Mouse (Mus musculus) hindbrain, embryonic 10.5 days (tissue): Measurements from ENCODE around the gene Haus2. TPM values are rescaled to one million over a fixed set of nuclear protein-coding genes. Genes with fewer than 3 reads are reported as not detected.

Experiments used
- DNase-seq: peaks from one replicate; pipeline ENCODE4 v3.0.0-alpha.2; 2017; ENCODE audit warnings: low spot score
- H3K27ac ChIP-seq: fragments of 300-500 bp; sonication (generic); 2 replicates; pipeline ENCODE4 v1.5.1; 2016; ENCODE audit warnings: mild to moderate bottlenecking, moderate library complexity
- H3K27me3 ChIP-seq: fragments of 300-500 bp; sonication (generic); 2 replicates; pipeline ENCODE4 v1.6.1; 2016; ENCODE audit warnings: mild to moderate bottlenecking; ENCODE audit not compliant: poor library complexity, insufficient read depth, severe bottlenecking
- H3K36me3 ChIP-seq: fragments of 300-500 bp; sonication (generic); 2 replicates; pipeline ENCODE4 v1.6.1; 2016; ENCODE audit warnings: mild to moderate bottlenecking, moderate library complexity
- H3K4me1 ChIP-seq: fragments of 300-500 bp; sonication (generic); replicated peaks from 2 replicates; pipeline ENCODE4 v1.6.1; 2016; ENCODE audit warnings: mild to moderate bottlenecking
- H3K4me3 ChIP-seq: fragments of 300-500 bp; sonication (generic); 2 replicates; pipeline ENCODE4 v1.5.1; 2016; ENCODE audit warnings: mild to moderate bottlenecking, moderate library complexity
- H3K9me3 ChIP-seq: fragments of 300-500 bp; sonication (generic); 2 replicates; pipeline ENCODE4 v1.6.1; 2016; ENCODE audit warnings: mild to moderate bottlenecking, moderate library complexity
- WGBS: fragments of 180-500 bp; shearing (Covaris S2); methylation state at CpG from one replicate; pipeline ENCODE4 v1.1.7; 2016; 5-methylcytosine and 5-hydroxymethylcytosine counted together
- polyA plus RNA-seq: library from polyadenylated mRNA; unstranded; fragments of >200 nt; fragmentation: Nextera tagmentation; extraction: Ambion mirVana; gene quantifications from 2 replicates; pipeline ENCODE4 v1.2.1, GENCODE M21; 2016

Gene Haus2
- polyA plus RNA-seq, 1 experiment from 2014 or later = 32.5 TPM

DNA sequence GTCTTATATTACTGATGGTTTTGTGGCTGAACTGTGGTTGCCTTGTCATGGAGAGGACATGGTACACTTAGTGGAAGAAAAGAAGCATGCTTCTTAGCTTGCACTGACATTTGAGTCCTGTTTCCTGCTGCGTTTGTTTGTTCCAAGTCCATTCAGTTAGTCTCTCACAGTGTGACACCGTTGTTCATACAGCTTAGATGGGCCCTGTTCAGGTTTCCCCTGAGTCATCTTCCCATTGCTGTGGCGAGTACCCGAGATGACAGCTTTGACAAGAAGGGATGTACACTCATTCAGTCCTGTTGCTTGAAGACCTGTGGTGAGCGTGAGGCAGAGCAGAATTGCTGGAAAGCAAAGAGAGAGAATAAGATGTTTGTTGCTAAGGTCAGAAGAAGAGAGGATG lies 49.3 kb downstream of the Haus2 start:
- no peak overlapping the region for H3K4me3 ChIP-seq
- no peaks in the 10 kb centered on the region for H3K9me3 ChIP-seq
- no peak overlapping the region for H3K27ac ChIP-seq
- WGBS = 68% methylated on average over 5 of the region's 5 CpGs
- H3K4me1 ChIP-seq = no peaks in the 10 kb centered on the region
- DNase-seq = no peak
- no peaks in the 10 kb centered on the region for H3K36me3 ChIP-seq
- H3K27me3 ChIP-seq = no peaks in the 10 kb centered on the region

DNA sequence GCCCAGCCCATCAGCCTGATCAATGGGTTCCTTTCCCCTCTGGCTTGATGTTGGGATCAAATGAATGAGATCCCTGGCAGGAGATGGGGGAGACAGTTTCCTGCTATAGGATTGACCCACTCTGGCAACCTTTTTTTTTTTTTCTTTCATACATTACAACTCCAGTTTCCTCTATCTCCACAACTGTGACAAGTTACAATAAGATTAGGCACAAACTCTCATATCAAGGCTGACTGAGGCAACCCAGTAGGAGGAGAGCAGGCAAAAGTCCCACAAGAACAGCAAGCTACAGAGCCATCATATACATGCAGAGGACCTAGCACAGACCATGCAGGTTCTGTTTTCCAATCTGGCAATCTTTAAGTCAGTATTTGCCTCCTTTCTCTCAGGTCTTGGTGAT lies 50.1 kb downstream of the Haus2 start:
- H3K9me3 ChIP-seq = no peaks in the 10 kb centered on the region
- DNase-seq = no peak
- no peaks in the 10 kb centered on the region for H3K4me1 ChIP-seq
- no peak overlapping the region for H3K4me3 ChIP-seq
- no peak overlapping the region for H3K27ac ChIP-seq
- no peaks in the 10 kb centered on the region for H3K27me3 ChIP-seq
- H3K36me3 ChIP-seq = no peaks in the 10 kb centered on the region

DNA sequence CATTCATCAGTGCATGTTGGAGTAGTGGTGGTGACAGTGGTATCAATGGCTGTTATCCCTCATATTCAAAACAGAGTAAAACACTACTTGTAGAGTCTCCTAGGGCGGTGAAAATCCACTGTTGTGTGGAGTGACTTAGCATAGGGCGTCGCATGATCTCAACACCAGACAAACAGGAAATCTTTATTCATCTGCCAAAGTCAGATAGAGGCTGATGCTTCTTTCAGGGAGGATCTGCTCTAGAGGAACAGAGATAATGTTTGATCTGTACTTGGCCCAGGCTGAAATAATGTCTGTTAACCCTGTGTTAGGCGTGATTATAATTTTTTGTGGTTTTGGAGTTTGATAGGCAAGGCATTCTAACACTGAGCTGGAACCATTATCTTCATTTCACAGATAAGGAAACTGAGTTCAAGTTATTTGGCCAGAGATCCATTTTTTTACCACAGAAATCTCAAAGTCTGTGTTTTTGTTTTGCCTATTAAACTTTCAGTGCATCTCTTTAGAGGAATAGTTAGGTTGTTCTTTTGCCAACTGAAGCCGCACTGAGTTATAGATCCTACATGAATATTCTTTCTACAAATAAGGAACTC lies 51.4 kb downstream of the Haus2 start:
- Histone ChIP-seq H3K4me3 (no peak overlapping the region), H3K36me3 (no peaks in the 10 kb centered on the region), H3K9me3 (no peaks in the 10 kb centered on the region), H3K27me3 (no peaks in the 10 kb centered on the region), H3K4me1 (no peaks in the 10 kb centered on the region), H3K27ac (no peak overlapping the region)
- 86% methylated on average over 5 of the region's 5 CpGs for WGBS
- no peak for DNase-seq

DNA sequence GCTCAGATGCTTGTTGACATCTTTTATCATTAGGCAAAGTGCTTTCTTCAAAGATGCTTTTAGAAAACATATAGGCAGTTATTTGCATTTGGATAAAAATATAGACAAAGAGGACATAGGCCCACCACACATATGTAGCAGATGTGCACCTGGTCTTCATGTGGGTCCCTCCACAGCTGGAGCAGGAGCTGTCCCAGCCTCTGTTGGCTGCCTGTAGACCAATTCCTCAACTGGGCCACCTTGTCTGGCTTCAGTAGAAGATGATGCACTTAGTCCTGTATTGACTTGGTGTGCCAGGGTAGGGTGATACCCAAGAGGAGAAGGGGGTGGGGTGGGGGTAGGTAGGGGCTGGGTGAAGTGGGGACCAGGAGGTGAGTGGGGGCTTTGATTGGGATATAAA lies 53.6 kb downstream of the Haus2 start:
- Histone ChIP-seq H3K9me3 (no peaks in the 10 kb centered on the region), H3K27ac (no peak overlapping the region), H3K4me3 (no peak overlapping the region), H3K4me1 (no peaks in the 10 kb centered on the region), H3K36me3 (no peaks in the 10 kb centered on the region), H3K27me3 (no peaks in the 10 kb centered on the region)
- DNase-seq = no peak

DNA sequence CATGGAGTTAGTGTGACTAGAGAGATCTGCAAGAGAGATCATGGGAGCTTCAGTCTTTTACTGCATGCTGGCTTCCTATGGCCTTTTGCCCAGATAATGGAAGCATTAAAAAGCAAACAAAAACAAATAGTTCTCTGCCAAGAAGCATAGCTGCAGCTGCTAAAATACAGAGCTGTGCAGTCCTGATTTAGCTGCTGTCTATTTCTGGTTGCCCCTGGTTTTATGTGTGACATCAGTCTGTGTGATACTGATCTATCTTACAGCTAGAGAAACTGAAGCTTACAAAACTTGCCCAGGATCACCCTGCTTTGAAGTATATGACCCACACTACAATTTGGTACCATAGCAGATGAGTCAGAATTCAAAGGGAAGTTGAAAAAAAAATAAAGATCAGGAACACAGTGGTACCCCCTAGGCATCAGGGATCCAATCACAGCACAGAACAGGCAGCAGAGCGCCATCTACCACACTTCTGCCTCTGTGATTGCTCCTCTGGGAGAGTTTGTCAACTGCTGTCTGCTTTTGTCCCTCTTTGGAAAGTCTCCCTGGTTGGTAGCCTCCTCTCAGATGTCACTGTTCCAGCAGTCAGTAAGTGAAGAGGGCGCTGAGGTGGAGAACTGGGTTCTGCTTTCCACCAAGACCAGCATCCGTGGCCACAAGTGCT lies 54.4 kb downstream of the Haus2 start:
- 79% methylated on average over 3 of the region's 3 CpGs for WGBS
- no peak for DNase-seq
- Histone ChIP-seq H3K4me1 (no peaks in the 10 kb centered on the region), H3K36me3 (no peaks in the 10 kb centered on the region), H3K27me3 (no peaks in the 10 kb centered on the region), H3K27ac (no peak overlapping the region), H3K9me3 (no peaks in the 10 kb centered on the region), H3K4me3 (no peak overlapping the region)

DNA sequence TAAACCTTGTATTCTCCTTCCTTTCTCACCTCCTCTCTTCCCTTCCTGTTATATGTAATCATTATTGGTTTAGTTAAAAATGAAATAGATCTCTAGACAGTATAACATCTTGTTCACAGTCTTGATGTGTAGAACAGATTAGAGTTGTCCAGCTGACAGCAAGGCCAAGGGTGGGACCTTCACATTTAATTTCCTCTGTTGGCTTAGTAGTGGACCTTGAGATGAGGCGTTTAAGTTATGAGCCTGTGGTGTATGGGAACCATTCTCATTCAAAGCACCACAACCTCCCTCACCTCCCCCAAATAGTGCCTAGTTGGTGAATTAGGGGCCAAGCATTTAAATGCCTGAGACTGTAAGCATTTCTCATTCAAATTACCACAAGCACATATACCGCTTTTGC lies 58.3 kb downstream of the Haus2 start:
- WGBS = 92% methylated on average over 2 of the region's 2 CpGs

DNA sequence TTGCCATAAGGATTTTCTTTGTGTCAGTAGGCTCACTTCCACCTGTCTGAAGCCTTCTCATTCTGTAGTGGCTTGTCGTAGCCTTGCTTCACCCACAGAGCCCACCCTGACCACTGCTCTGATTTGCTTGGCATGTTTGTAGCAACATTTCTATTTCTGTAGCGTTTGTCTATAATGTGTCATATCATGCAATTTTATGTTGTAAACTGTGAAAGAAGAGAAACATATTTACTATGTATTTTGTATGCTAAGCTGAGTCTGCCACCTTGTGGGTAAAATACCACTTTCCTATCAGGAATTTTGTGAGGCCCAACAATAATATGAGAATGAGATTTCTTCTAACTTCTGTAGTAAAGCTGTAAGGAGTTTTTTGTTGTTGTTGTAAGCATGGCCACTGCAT lies 61.1 kb downstream of the Haus2 start:
- WGBS = 84% methylated on average over 2 of the region's 2 CpGs
- no peak for DNase-seq
- no peak overlapping the region for H3K4me3 ChIP-seq
- no peak overlapping the region for H3K27ac ChIP-seq
- H3K27me3 ChIP-seq = no peaks in the 10 kb centered on the region
- no peaks in the 10 kb centered on the region for H3K36me3 ChIP-seq
- H3K4me1 ChIP-seq = no peaks in the 10 kb centered on the region
- H3K9me3 ChIP-seq = no peaks in the 10 kb centered on the region

More for the DNA sequence above, 58.3 kb downstream of the Haus2 start:
- Histone ChIP-seq H3K4me1 (no peaks in the 10 kb centered on the region), H3K27me3 (no peaks in the 10 kb centered on the region), H3K36me3 (no peaks in the 10 kb centered on the region), H3K9me3 (no peaks in the 10 kb centered on the region), H3K4me3 (no peak overlapping the region), H3K27ac (no peak overlapping the region)
- no peak for DNase-seq

Other genes starting within 250 kb of the Haus2 start
- gene Ganc, start 205.5 kb upstream of the Haus2 start, polyA plus RNA-seq = 8.0 and 8.2 TPM in 2 replicates
- 4.9 and 5.2 TPM in 2 replicates for gene Tmem87a, start 205.3 kb upstream of the Haus2 start, polyA plus RNA-seq
- gene Capn3, start 153.4 kb upstream of the Haus2 start, polyA plus RNA-seq = 1.6 and 2.6 TPM in 2 replicates
- gene Zfp106, start 45.5 kb upstream of the Haus2 start, polyA plus RNA-seq = 54.8 and 75.2 TPM in 2 replicates
- 42.0 and 53.4 TPM in 2 replicates for gene Snap23, start 41.7 kb upstream of the Haus2 start, polyA plus RNA-seq
- gene Lrrc57, start 137 bp downstream of the Haus2 start, polyA plus RNA-seq = 30.3 and 34.2 TPM in 2 replicates
- 2.8 and 3.2 TPM in 2 replicates for gene Stard9, start 19.7 kb downstream of the Haus2 start, polyA plus RNA-seq
- 5.7 and 6.1 TPM in 2 replicates for gene Cdan1, start 240.7 kb downstream of the Haus2 start, polyA plus RNA-seq
- 4.9 and 5.6 TPM in 2 replicates for gene Ttbk2, start 241.2 kb downstream of the Haus2 start, polyA plus RNA-seq